Mouse (Mus musculus) gastrocnemius, adult 18-20 months (tissue): ENCODE data around the gene Spata9. TPM values are rescaled to one million over a fixed set of nuclear protein-coding genes. Genes with fewer than 3 reads are reported as not detected.

ENCODE experiments used
- DNase-seq: peaks from one replicate; pipeline ENCODE4 v3.0.0; 2021; ENCODE audit warnings: low spot score
- total RNA-seq, 2 experiments: library from RNA; stranded (reverse); gene quantifications; 2 replicates each; pipeline ENCODE4 v1.2.3; 2021

Spata9 gene
- total RNA-seq, 2 experiments from 2014 or later: not detected

- peak; percentile 8 for DNase-seq
Measured at GRCm38 (mm10) chr13:75992169-75993028, 25.4 kb downstream of the Spata9 start.

GRCm38 (mm10) chr13:76003272-76003671, 36.3 kb downstream of the Spata9 start:
- DNase-seq: no peak

GRCm38 (mm10) chr13:76014511-76014910, 47.6 kb downstream of the Spata9 start:
- no peak for DNase-seq

- DNase-seq: no peak
Measured at GRCm38 (mm10) chr13:76017465-76017864, 50.5 kb downstream of the Spata9 start.

GRCm38 (mm10) chr13:76017974-76018843, 51.3 kb downstream of the Spata9 start, which contains the start of gene Rfesd:
Rfesd (minus strand) TSS chr13:76018719.
- DNase-seq: peak; percentile 97

GRCm38 (mm10) chr13:76018844-76019400, 52.0 kb downstream of the Spata9 start:
- DNase-seq: no peak

GRCm38 (mm10) chr13:76021782-76022181, 54.8 kb downstream of the Spata9 start:
- no peak for DNase-seq

- peak; percentile 33 for DNase-seq
Measured at GRCm38 (mm10) chr13:76024588-76024987, 57.6 kb downstream of the Spata9 start.

GRCm38 (mm10) chr13:76042455-76042854, 75.5 kb downstream of the Spata9 start:
- DNase-seq: no peak

GRCm38 (mm10) chr13:76044971-76045370, 78.0 kb downstream of the Spata9 start:
- DNase-seq: no peak

Other genes starting within 250 kb of the Spata9 start
- gene Glrx, start 127.3 kb upstream of the Spata9 start, total RNA-seq: 10 to 100 TPM; 29.0 to 31.2 TPM
- 10 to 100 TPM; 15.4 to 19.0 TPM for gene Rhobtb3, start 23.2 kb upstream of the Spata9 start, total RNA-seq
- 10 to 100 TPM; 22.3 to 22.7 TPM for gene Rfesd, start 51.6 kb downstream of the Spata9 start, total RNA-seq
- not detected for gene Gpr150, start 89.8 kb downstream of the Spata9 start, total RNA-seq
- gene Arsk, start 131.5 kb downstream of the Spata9 start, total RNA-seq: 1 to 10 TPM; 3.7 to 4.8 TPM
- 10 to 100 TPM; 12.1 to 12.8 TPM for gene Ttc37, start 131.6 kb downstream of the Spata9 start, total RNA-seq